Mouse (Mus musculus) limb, embryonic 14.5 days (tissue): Measurements from ENCODE around the gene Cecr2. TPM values are rescaled to one million over a fixed set of nuclear protein-coding genes. Genes with fewer than 3 reads are reported as not detected.
"Not testable (repeated sequence)": the region's sequence is repeated elsewhere in the genome, so short reads cannot be mapped to it uniquely, and the experiment has no call there.

Experiments used
- ATAC-seq: fragments of 200-750 bp; cut with Nextera tagmentation; 2 replicates; pipeline ENCODE4 v1.8.0; 2017; ENCODE audit warnings: low read depth, moderate number of reproducible peaks, moderate TSS enrichment; ENCODE audit not compliant: low FRiP score
- DNase-seq: peaks from one replicate; pipeline ENCODE4 v3.0.0-alpha.2; 2015; ENCODE audit warnings: low spot score
- H3K27ac ChIP-seq: fragments of 300-500 bp; sonication (generic); replicated peaks from 2 replicates; pipeline ENCODE4 v1.5.1; 2014; ENCODE audit warnings: low read depth, mild to moderate bottlenecking, low read length, moderate library complexity, mixed read lengths
- H3K27me3 ChIP-seq: fragments of 300-500 bp; sonication (generic); 2 replicates; pipeline ENCODE4 v1.6.1; 2014; ENCODE audit warnings: low read length, mixed read lengths; ENCODE audit not compliant: control insufficient read depth, insufficient read depth
- H3K36me3 ChIP-seq: fragments of 300-500 bp; sonication (generic); 2 replicates; pipeline ENCODE4 v1.6.1; 2014; ENCODE audit warnings: mild to moderate bottlenecking, low read length, moderate library complexity, mixed read lengths; ENCODE audit not compliant: control insufficient read depth, insufficient read depth
- H3K4me1 ChIP-seq: fragments of 300-500 bp; sonication (generic); 2 replicates; pipeline ENCODE4 v1.6.1; 2014; ENCODE audit warnings: antibody characterized with exemption, low read length, mixed read lengths; ENCODE audit not compliant: control insufficient read depth, insufficient read depth
- H3K4me2 ChIP-seq: fragments of 300-500 bp; sonication (generic); replicated peaks from 2 replicates; pipeline ENCODE4 v1.6.1; 2014; ENCODE audit warnings: low read depth, mild to moderate bottlenecking, low read length, moderate library complexity; ENCODE audit not compliant: severe bottlenecking
- H3K4me3 ChIP-seq: fragments of 300-500 bp; sonication (generic); replicated peaks from 2 replicates; pipeline ENCODE4 v1.5.1; 2014; ENCODE audit warnings: low read length
- H3K9ac ChIP-seq: fragments of 300-500 bp; sonication (generic); 2 replicates; pipeline ENCODE4 v1.6.1; 2014; ENCODE audit warnings: mild to moderate bottlenecking, low read depth, low read length, moderate library complexity; ENCODE audit not compliant: severe bottlenecking
- H3K9me3 ChIP-seq: fragments of 300-500 bp; sonication (generic); 2 replicates; pipeline ENCODE4 v1.6.1; 2016; ENCODE audit warnings: low read length; ENCODE audit not compliant: control insufficient read depth
- POLR2A ChIP-seq: fragments of 200-500 bp; IDR thresholded peaks from 2 replicates; pipeline ENCODE4 v1.8.0; 2012; ENCODE audit warnings: inconsistent platforms, mild to moderate bottlenecking, moderate library complexity, borderline replicate concordance; ENCODE audit not compliant: insufficient read depth, insufficient read length; ENCODE audit errors: extremely low read depth
- WGBS: fragments of 180-500 bp; shearing (Covaris S2); extraction: QIAGEN DNeasy Blood & Tissue Kit; methylation state at CpG from one replicate; pipeline ENCODE4 v1.1.7; 2014; 5-methylcytosine and 5-hydroxymethylcytosine counted together
- microRNA-seq: library from miRNA; unstranded; fragments of <30 nt; microRNA quantifications from one replicate; pipeline ENCODE4, GENCODE M21; 2016
- polyA plus RNA-seq, 2 experiments: library from polyadenylated mRNA; depleted of rRNA in 1 of 2; stranded (reverse) in 1 of 2; unstranded in 1 of 2; fragments of >200 nt; fragmentation: Nextera tagmentation in 1 of 2; extraction: Ambion mirVana in 1 of 2; gene quantifications; 2 replicates each; pipeline versions ENCODE4 v1.2.1 to v1.2.3; 2012 to 2014

Cecr2 gene
- polyA plus RNA-seq, 2 experiments = 4.1 to 4.8 TPM

GRCm38 (mm10) chr6:120806999-120807737 lies 141.0 kb downstream of the Cecr2 start:
- no peak for ATAC-seq
- H3K4me3 ChIP-seq = no peak overlapping the region
- 87% methylated on average over 5 of the region's 5 CpGs for WGBS
- no peaks in the 10 kb centered on the region for H3K4me1 ChIP-seq
- no peaks in the 10 kb centered on the region for H3K9me3 ChIP-seq
- H3K27me3 ChIP-seq = no peaks in the 10 kb centered on the region
- H3K27ac ChIP-seq = no peak overlapping the region
- peaks cover 76% of the 10 kb centered on the region for H3K36me3 ChIP-seq
- H3K4me2 ChIP-seq = no peak overlapping the region
- DNase-seq = no peak
- TF ChIP-seq POLR2A = no peak
- H3K9ac ChIP-seq = no peak overlapping the region

GRCm38 (mm10) chr6:120807738-120808081 lies 141.5 kb downstream of the Cecr2 start:
- Histone ChIP-seq H3K9me3 (no peaks in the 10 kb centered on the region), H3K4me1 (no peaks in the 10 kb centered on the region), H3K27ac (no peak overlapping the region), H3K4me2 (no peak overlapping the region), H3K36me3 (peaks cover 71% of the 10 kb centered on the region), H3K9ac (no peak overlapping the region), H3K4me3 (no peak overlapping the region), H3K27me3 (no peaks in the 10 kb centered on the region)
- DNase-seq = no peak
- no peak for TF ChIP-seq POLR2A
- ATAC-seq = no peak
- 98% methylated on average over 4 of the region's 4 CpGs for WGBS

GRCm38 (mm10) chr6:120811999-120812398 lies 145.8 kb downstream of the Cecr2 start:
- H3K9me3 ChIP-seq, H3K27ac ChIP-seq, H3K9ac ChIP-seq, H3K4me2 ChIP-seq, H3K27me3 ChIP-seq, DNase-seq, H3K4me1 ChIP-seq, H3K4me3 ChIP-seq, ATAC-seq: not testable (repeated sequence)
- peaks cover 31% of the 10 kb centered on the region for H3K36me3 ChIP-seq
- 98% methylated on average over 6 of the region's 10 CpGs for WGBS

GRCm38 (mm10) chr6:120819294-120819693 lies 153.1 kb downstream of the Cecr2 start:
- no peak overlapping the region for H3K27ac ChIP-seq
- H3K4me1 ChIP-seq = 0 out of 2 replicates have a peak, but pooled peaks cover 5% of the 10 kb centered on the region
- TF ChIP-seq POLR2A = no peak
- no peaks in the 10 kb centered on the region for H3K9me3 ChIP-seq
- ATAC-seq (no peak), DNase-seq (no peak)
- peaks cover 20% of the 10 kb centered on the region for H3K36me3 ChIP-seq
- no peak overlapping the region for H3K4me3 ChIP-seq
- 96% methylated on average over 2 of the region's 2 CpGs for WGBS
- no peaks in the 10 kb centered on the region for H3K27me3 ChIP-seq
- no peak overlapping the region for H3K9ac ChIP-seq
- H3K4me2 ChIP-seq = no peak overlapping the region

- no peak overlapping the region for H3K9ac ChIP-seq
- DNase-seq (no peak), ATAC-seq (no peak)
- 88% methylated on average over 5 of the region's 5 CpGs for WGBS
- no peak overlapping the region for H3K27ac ChIP-seq
- no peaks in the 10 kb centered on the region for H3K9me3 ChIP-seq
- H3K27me3 ChIP-seq = no peaks in the 10 kb centered on the region
- H3K4me3 ChIP-seq = no peak overlapping the region
- H3K36me3 ChIP-seq = peaks cover 20% of the 10 kb centered on the region
- no peak for TF ChIP-seq POLR2A
- H3K4me1 ChIP-seq = 0 out of 2 replicates have a peak, but pooled peaks cover 5% of the 10 kb centered on the region
- no peak overlapping the region for H3K4me2 ChIP-seq
Observed at GRCm38 (mm10) chr6:120820144-120820543, 154.0 kb downstream of the Cecr2 start.

Small RNAs within 50 kb of the gene (microRNA-seq; reads per million reads assigned to microRNA genes)
- gene Gm25193 = not detected

Other genes starting within 250 kb of the Cecr2 start
- 6.0 and 8.4 TPM in 2 replicates for gene Il17ra, start 203.1 kb upstream of the Cecr2 start, polyA plus RNA-seq (2012; rRNA removed)
- 3.1 and 3.7 TPM in 2 replicates for gene Il17ra, start 203.1 kb upstream of the Cecr2 start, polyA plus RNA-seq (2014; fragmentation: Nextera tagmentation; extraction: Ambion mirVana)
- 0.52 and 0.78 TPM in 2 replicates for gene Tmem121b, start 172.6 kb upstream of the Cecr2 start, polyA plus RNA-seq (2012; rRNA removed)
- 0.21 and 0.23 TPM in 2 replicates for gene Tmem121b, start 172.6 kb upstream of the Cecr2 start, polyA plus RNA-seq (2014; fragmentation: Nextera tagmentation; extraction: Ambion mirVana)
- 25.2 and 30.3 TPM in 2 replicates for gene Hdhd5, start 135.1 kb upstream of the Cecr2 start, polyA plus RNA-seq (2012; rRNA removed)
- 10.6 and 12.5 TPM in 2 replicates for gene Hdhd5, start 135.1 kb upstream of the Cecr2 start, polyA plus RNA-seq (2014; fragmentation: Nextera tagmentation; extraction: Ambion mirVana)
- 0.64 and 0.72 TPM in 2 replicates for gene Slc25a18, start 107.2 kb downstream of the Cecr2 start, polyA plus RNA-seq (2012; rRNA removed)
- gene Slc25a18, start 107.2 kb downstream of the Cecr2 start, polyA plus RNA-seq (2014; fragmentation: Nextera tagmentation; extraction: Ambion mirVana) = 0.96 and 1.1 TPM in 2 replicates
- gene Atp6v1e1, start 156.4 kb downstream of the Cecr2 start, polyA plus RNA-seq (2012; rRNA removed) = 68.8 and 75.7 TPM in 2 replicates
- gene Atp6v1e1, start 156.4 kb downstream of the Cecr2 start, polyA plus RNA-seq (2014; fragmentation: Nextera tagmentation; extraction: Ambion mirVana) = 114 and 115 TPM in 2 replicates
- gene Bcl2l13, start 169.8 kb downstream of the Cecr2 start, polyA plus RNA-seq (2012; rRNA removed) = 23.7 and 28.1 TPM in 2 replicates
- 27.4 and 29.1 TPM in 2 replicates for gene Bcl2l13, start 169.8 kb downstream of the Cecr2 start, polyA plus RNA-seq (2014; fragmentation: Nextera tagmentation; extraction: Ambion mirVana)